Comparison of ENCODE assay signal across 9 mouse cellular contexts in genomic region chr8:70503062-70503750, GRCm38 (mm10). TPM values are rescaled to one million over a fixed set of nuclear protein-coding genes. Genes with fewer than 3 reads are reported as not detected.
DNase-seq lines count a peak whose midpoint lies in the region; ATAC-seq and TF ChIP-seq lines count a peak whose summit lies in the region.
"Had no signal": no experiment of that assay in that cellular context is flagged by ENCODE, and none has a peak within 500 bp of the region (broad histone marks: within the 10 kb centered on the region; RNA-seq: fewer than 3 reads in every experiment).

No protein-coding gene starts in this region.

- peaks cover 18% of the 10 kb centered on the region for H3K36me3 ChIP-seq in intestine, embryonic 14.5 days (ENCODE audit: control insufficient read depth, insufficient read depth, low read length)
- peaks cover 12% of the 10 kb centered on the region for H3K36me3 ChIP-seq in liver, embryonic 14.5 days (replicated peaks; ENCODE audit: control insufficient read depth, insufficient read depth, low read depth)
- peaks cover 15% of the 10 kb centered on the region for H3K36me3 ChIP-seq in neural tube, embryonic 15.5 days

- no peaks in the 10 kb centered on the region for H3K9me3 ChIP-seq in intestine, embryonic 14.5 days (ENCODE audit: control insufficient read depth, low read length)
- no peaks in the 10 kb centered on the region for H3K9me3 ChIP-seq in liver, embryonic 14.5 days (ENCODE audit: control insufficient read depth, low read length)
- no peaks in the 10 kb centered on the region for H3K9me3 ChIP-seq in neural tube, embryonic 15.5 days (replicated peaks)

- DNase-seq in urinary bladder, postnatal 14 days (ENCODE audit: low spot score) = peak; percentile 65
- no peak for DNase-seq in urinary bladder, adult 2 months (ENCODE audit: low spot score)
- peak; percentile 84 to 88 for DNase-seq in cerebellum, postnatal 10 days
- DNase-seq in gastrocnemius, postnatal 10 days = peak; percentile 83
- peak; percentile 89 for DNase-seq in intestine, embryonic 14.5 days (ENCODE audit: low spot score)
- no peak for DNase-seq in liver, embryonic 14.5 days (ENCODE audit: low read depth in 3 of 3, low spot score in 3 of 3)
- peak; percentile 79 for DNase-seq in thymus, postnatal 4 days

- no peak overlapping the region for H3K4me3 ChIP-seq in intestine, embryonic 14.5 days (ENCODE audit: low read depth, low read length)
- H3K4me3 ChIP-seq in liver, embryonic 14.5 days (ENCODE audit: insufficient read depth in 1 of 2, low read depth in 2 of 2, low read length in 2 of 2) = no peak overlapping the region; a peak in 1 of 4 replicates
- peak overlapping the region; percentile 10; the same call in 1 of the 2 replicates for H3K4me3 ChIP-seq in neural tube, embryonic 15.5 days (replicated peaks)

- no peak for TF ChIP-seq EP300 in liver, embryonic 14.5 days (IDR thresholded peaks at IDR 0.05; ENCODE audit: low read depth)

- H3K27me3 ChIP-seq in intestine, embryonic 14.5 days (replicated peaks; ENCODE audit: control insufficient read depth, insufficient read depth, low read length) = peaks cover 56% of the 10 kb centered on the region
- peaks cover 9% of the 10 kb centered on the region for H3K27me3 ChIP-seq in liver, embryonic 14.5 days (ENCODE audit: control insufficient read depth, insufficient read depth, low read length)
- H3K27me3 ChIP-seq in neural tube, embryonic 15.5 days (replicated peaks) = peaks cover 55% of the 10 kb centered on the region

- no peak overlapping the region; the same call in 1 of the 2 replicates for H3K4me2 ChIP-seq in intestine, embryonic 14.5 days (ENCODE audit: low read length)
- peak overlapping the region; percentile 74 for H3K4me2 ChIP-seq in liver, embryonic 14.5 days (ENCODE audit: low read depth)
- H3K4me2 ChIP-seq in neural tube, embryonic 15.5 days = peak overlapping the region; percentile 19; the same call in 1 of the 2 replicates

- TF ChIP-seq CTCF in liver, embryonic 14.5 days (IDR thresholded peaks at IDR 0.05; ENCODE audit: low read depth) = peak; percentile 91

- peaks cover 19% of the 10 kb centered on the region for H3K4me1 ChIP-seq in intestine, embryonic 14.5 days (replicated peaks; ENCODE audit: control insufficient read depth, insufficient read depth, low read length)
- H3K4me1 ChIP-seq in liver, embryonic 14.5 days (replicated peaks; ENCODE audit: control insufficient read depth in 2 of 2, insufficient read depth in 2 of 2, low read length in 1 of 2) = peaks cover 36 to 49% of the 10 kb centered on the region in 2 experiments
- H3K4me1 ChIP-seq in neural tube, embryonic 15.5 days = peaks cover 62% of the 10 kb centered on the region

- H3K9ac ChIP-seq in intestine, embryonic 14.5 days (ENCODE audit: low read length) = no peak overlapping the region
- peak overlapping the region; percentile 29; the same call in 1 of the 2 replicates for H3K9ac ChIP-seq in liver, embryonic 14.5 days (replicated peaks)
- no peak overlapping the region for H3K9ac ChIP-seq in neural tube, embryonic 15.5 days (replicated peaks)

- no peak overlapping the region for H3K27ac ChIP-seq in intestine, embryonic 14.5 days (ENCODE audit: low read depth)
- no peak overlapping the region for H3K27ac ChIP-seq in liver, embryonic 14.5 days
- H3K27ac ChIP-seq in neural tube, embryonic 15.5 days (replicated peaks) = no peak overlapping the region

- WGBS in intestine, embryonic 14.5 days = 14% methylated on average over 46 of the region's 46 CpGs
- 15% methylated on average over 46 of the region's 46 CpGs for WGBS in liver, embryonic 14.5 days (ENCODE audit: insufficient replicate concordance)
- 12% methylated on average over 46 of the region's 46 CpGs for WGBS in neural tube, embryonic 15.5 days

- ATAC-seq in intestine, embryonic 14.5 days (replicated peaks; ENCODE audit: low FRiP score, low TSS enrichment, low read depth) = no peak; the same call in 1 of the 2 replicates
- ATAC-seq in liver, embryonic 14.5 days (ENCODE audit: insufficient read depth) = no peak
- no peak for ATAC-seq in neural tube, embryonic 15.5 days (ENCODE audit: low FRiP score)

RNA-seq across cellular contexts. Expression of gene Rex1bd, which starts 3.3 kb away (rescaled TPM):
- 119 and 129 TPM in 2 replicates for polyA plus RNA-seq in urinary bladder, adult 2 months (2012; rRNA removed)
- 100 to 1,000 TPM; 120 to 129 TPM for total RNA-seq in gastrocnemius, postnatal 10 days (2021)
- polyA plus RNA-seq in intestine, embryonic 14.5 days (2014; fragmentation: Nextera tagmentation; extraction: Ambion mirVana) = 130 and 136 TPM in 2 replicates
- polyA plus RNA-seq in liver, embryonic 14.5 days (2012; rRNA removed) = 55.1 and 71.6 TPM in 2 replicates
- 72.0 and 74.2 TPM in 2 replicates for polyA plus RNA-seq in liver, embryonic 14.5 days (2014; fragmentation: Nextera tagmentation; extraction: Ambion mirVana)
- polyA plus RNA-seq in neural tube, embryonic 15.5 days (2015; fragmentation: Nextera tagmentation; extraction: Ambion mirVana) = 165 and 181 TPM in 2 replicates

RNA-seq across cellular contexts. Expression of gene Uba52, which starts 7.4 kb away (rescaled TPM):
- 881 and 1,275 TPM in 2 replicates for polyA plus RNA-seq in urinary bladder, adult 2 months (2012; rRNA removed)
- 1,000 to 10,000 TPM; 1,232 to 1,261 TPM for total RNA-seq in gastrocnemius, postnatal 10 days (2021)
- 1,195 and 1,247 TPM in 2 replicates for polyA plus RNA-seq in intestine, embryonic 14.5 days (2014; fragmentation: Nextera tagmentation; extraction: Ambion mirVana)
- 553 and 870 TPM in 2 replicates for polyA plus RNA-seq in liver, embryonic 14.5 days (2012; rRNA removed)
- 738 and 773 TPM in 2 replicates for polyA plus RNA-seq in liver, embryonic 14.5 days (2014; fragmentation: Nextera tagmentation; extraction: Ambion mirVana)
- polyA plus RNA-seq in neural tube, embryonic 15.5 days (2015; fragmentation: Nextera tagmentation; extraction: Ambion mirVana) = 653 and 714 TPM in 2 replicates

RNA-seq across cellular contexts. Expression of gene Crlf1, which starts 10.2 kb away (rescaled TPM):
- polyA plus RNA-seq in urinary bladder, adult 2 months (2012; rRNA removed) = 0.40 and 0.41 TPM in 2 replicates
- 1 to 10 TPM; 2.8 to 3.4 TPM for total RNA-seq in gastrocnemius, postnatal 10 days (2021)
- polyA plus RNA-seq in intestine, embryonic 14.5 days (2014; fragmentation: Nextera tagmentation; extraction: Ambion mirVana) = 1.4 and 1.9 TPM in 2 replicates
- 1.5 and 1.9 TPM in 2 replicates for polyA plus RNA-seq in liver, embryonic 14.5 days (2012; rRNA removed)
- polyA plus RNA-seq in liver, embryonic 14.5 days (2014; fragmentation: Nextera tagmentation; extraction: Ambion mirVana) = 3.7 and 4.0 TPM in 2 replicates
- 7.9 and 8.7 TPM in 2 replicates for polyA plus RNA-seq in neural tube, embryonic 15.5 days (2015; fragmentation: Nextera tagmentation; extraction: Ambion mirVana)
- total RNA-seq: common myeloid progenitor, adult 5-6 weeks had no signal

RNA-seq across cellular contexts. Expression of gene Tmem59l, which starts 16.0 kb away (rescaled TPM):
- 0.08 and 0.28 TPM in 2 replicates for polyA plus RNA-seq in urinary bladder, adult 2 months (2012; rRNA removed)
- under 1 TPM; 0.18 to 0.26 TPM for total RNA-seq in gastrocnemius, postnatal 10 days (2021)
- polyA plus RNA-seq in intestine, embryonic 14.5 days (2014; fragmentation: Nextera tagmentation; extraction: Ambion mirVana) = 3.7 and 5.1 TPM in 2 replicates
- polyA plus RNA-seq in liver, embryonic 14.5 days (2012; rRNA removed) = 0.03 and 0.09 TPM in 2 replicates
- not detected in 2 replicates for polyA plus RNA-seq in liver, embryonic 14.5 days (2014; fragmentation: Nextera tagmentation; extraction: Ambion mirVana)
- 153 and 188 TPM in 2 replicates for polyA plus RNA-seq in neural tube, embryonic 15.5 days (2015; fragmentation: Nextera tagmentation; extraction: Ambion mirVana)
- total RNA-seq: common myeloid progenitor, adult 5-6 weeks had no signal

RNA-seq across cellular contexts. Expression of gene Fkbp8, which starts 24.3 kb away (rescaled TPM):
- 300 and 366 TPM in 2 replicates for polyA plus RNA-seq in urinary bladder, adult 2 months (2012; rRNA removed)
- total RNA-seq in gastrocnemius, postnatal 10 days (2021) = 100 to 1,000 TPM; 135 to 145 TPM
- polyA plus RNA-seq in intestine, embryonic 14.5 days (2014; fragmentation: Nextera tagmentation; extraction: Ambion mirVana) = 271 and 278 TPM in 2 replicates
- 140 and 149 TPM in 2 replicates for polyA plus RNA-seq in liver, embryonic 14.5 days (2012; rRNA removed)
- 114 and 135 TPM in 2 replicates for polyA plus RNA-seq in liver, embryonic 14.5 days (2014; fragmentation: Nextera tagmentation; extraction: Ambion mirVana)
- 381 and 389 TPM in 2 replicates for polyA plus RNA-seq in neural tube, embryonic 15.5 days (2015; fragmentation: Nextera tagmentation; extraction: Ambion mirVana)

Comparison
In these comparisons a context has a peak if more than half of its experiments do, and no peak if none do; other contexts are left out.
1. DNase-seq: peak in urinary bladder, postnatal 14 days (single experiment), cerebellum, postnatal 10 days (2 of 2), gastrocnemius, postnatal 10 days (single experiment), intestine, embryonic 14.5 days (single experiment) and thymus, postnatal 4 days (single experiment); none in urinary bladder, adult 2 months (single experiment) and liver, embryonic 14.5 days (0 of 3).